Mouse (Mus musculus) neural tube, postnatal 0 days (tissue): Measurements from ENCODE around the gene Gramd1a. TPM values are rescaled to one million over a fixed set of nuclear protein-coding genes. Genes with fewer than 3 reads are reported as not detected.

Source experiments
- polyA plus RNA-seq: library from polyadenylated mRNA; unstranded; fragments of >200 nt; fragmentation: Nextera tagmentation; extraction: Ambion mirVana; gene quantifications from 2 replicates; pipeline ENCODE4 v1.2.1, GENCODE M21; 2015

Gene Gramd1a
- polyA plus RNA-seq, result 112 and 137 TPM in 2 replicates

DNA sequence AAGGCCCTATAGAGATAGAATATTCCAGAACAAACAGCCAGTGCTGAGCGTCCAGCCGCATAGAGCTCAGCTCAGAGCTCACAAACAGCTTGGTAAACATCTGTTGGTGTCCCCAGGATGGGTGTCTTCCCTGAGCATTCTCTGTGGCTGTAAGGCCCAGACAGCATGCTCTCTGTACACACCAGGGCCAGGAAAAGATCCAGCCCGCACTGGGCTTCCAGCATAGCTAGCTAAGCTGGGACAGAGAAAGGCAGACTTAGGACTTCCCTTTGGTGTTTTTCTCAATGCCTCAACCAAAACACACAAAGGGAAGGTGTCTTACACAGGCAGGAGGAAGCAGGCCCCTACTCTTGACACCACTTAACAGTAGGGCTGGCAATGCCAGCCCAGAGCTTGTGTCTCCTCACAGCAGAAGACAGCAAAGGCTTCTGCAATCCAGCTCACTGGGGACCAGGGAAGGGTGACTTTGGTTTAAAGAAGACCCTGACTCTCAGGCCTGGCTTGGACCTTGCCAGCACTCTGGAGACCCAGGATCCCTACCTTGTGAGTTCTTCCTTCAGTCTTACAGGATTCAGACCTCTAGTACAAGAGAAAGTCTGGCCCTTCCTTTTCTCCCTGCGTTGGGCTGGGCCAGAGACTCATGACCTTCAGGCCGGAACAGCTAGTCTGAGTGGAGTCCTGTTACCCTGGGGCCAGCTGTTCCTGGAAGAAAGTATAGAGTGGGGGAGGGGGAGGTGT lies at the start of gene Gramd1a:
Gramd1a (minus strand) TSS at position 601 of the 738 bp plus-strand sequence.

GRCm38 (mm10) chr7:31126851-31127724 lies 28.6 kb downstream of the Gramd1a start, which contains the start of gene Scn1b:
Gene Scn1b, minus strand, starts transcription at chr7:31127003.

GRCm38 (mm10) chr7:31115182-31115581 lies 40.5 kb downstream of the Gramd1a start, which contains the start of gene Hpn:
Gene Hpn, minus strand, starts transcription at chr7:31115290.

Other genes starting within 250 kb of the Gramd1a start
- gene Mag, start 241.0 kb downstream of the Gramd1a start, polyA plus RNA-seq, result 19.5 and 38.7 TPM in 2 replicates
- not detected in 2 replicates for gene Hamp2, start 231.2 kb downstream of the Gramd1a start, polyA plus RNA-seq
- not detected in 2 replicates for gene Hamp, start 211.9 kb downstream of the Gramd1a start, polyA plus RNA-seq
- 28.6 and 34.2 TPM in 2 replicates for gene Usf2, start 199.1 kb downstream of the Gramd1a start, polyA plus RNA-seq
- gene Lsr, start 182.4 kb downstream of the Gramd1a start, polyA plus RNA-seq, result 23.1 and 23.9 TPM in 2 replicates
- gene Fam187b, start 182.1 kb downstream of the Gramd1a start, polyA plus RNA-seq, result 0.76 and 1.1 TPM in 2 replicates
- 36.9 and 57.9 TPM in 2 replicates for gene Fxyd5, start 113.4 kb downstream of the Gramd1a start, polyA plus RNA-seq
- gene Fxyd7, start 104.4 kb downstream of the Gramd1a start, polyA plus RNA-seq, result 714 and 730 TPM in 2 replicates
- 87.3 and 114 TPM in 2 replicates for gene Fxyd1, start 98.7 kb downstream of the Gramd1a start, polyA plus RNA-seq
- 2.5 and 3.6 TPM in 2 replicates for gene Lgi4, start 96.6 kb downstream of the Gramd1a start, polyA plus RNA-seq
- gene Fxyd3, start 79.2 kb downstream of the Gramd1a start, polyA plus RNA-seq, result 3.1 and 3.5 TPM in 2 replicates
- 0.71 and 1.0 TPM in 2 replicates for gene Hpn, start 40.6 kb downstream of the Gramd1a start, polyA plus RNA-seq
- gene Scn1b, start 28.9 kb downstream of the Gramd1a start, polyA plus RNA-seq, result 71.7 and 85.1 TPM in 2 replicates
- gene Scgb2b2, start 134.6 kb upstream of the Gramd1a start, polyA plus RNA-seq, result not detected in 2 replicates
- gene Scgb1b2, start 135.9 kb upstream of the Gramd1a start, polyA plus RNA-seq, result not detected in 2 replicates
- gene Scgb2b3, start 206.2 kb upstream of the Gramd1a start, polyA plus RNA-seq, result not detected in 2 replicates
- gene Scgb1b3, start 219.7 kb upstream of the Gramd1a start, polyA plus RNA-seq, result not detected in 2 replicates